In the genomic region with DNA sequence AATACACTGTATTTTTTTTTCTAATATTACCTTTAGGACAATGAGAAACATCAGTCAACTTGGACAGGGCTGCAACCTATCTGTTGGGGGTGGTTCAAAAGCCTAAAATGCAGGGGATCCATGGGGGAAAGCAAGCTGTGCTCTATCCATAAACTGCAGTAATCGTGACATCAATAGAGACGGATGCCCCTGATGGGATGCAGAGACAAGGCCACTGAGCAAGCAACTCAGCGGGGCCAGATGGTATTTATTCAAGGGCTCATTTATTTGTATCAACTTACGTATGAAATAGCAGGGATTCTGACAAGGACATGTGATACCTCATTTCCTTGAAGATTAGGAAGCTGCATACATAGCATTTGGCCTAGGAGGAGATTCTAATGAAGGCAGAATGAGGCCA, we compare ENCODE assay signal across 21 mouse cellular contexts.
DNase-seq lines count a peak whose midpoint lies in the region; ATAC-seq and TF ChIP-seq lines count a peak whose summit lies in the region.
"Had no signal": no experiment of that assay in that cellular context is flagged by ENCODE, and none has a peak within 500 bp of the region (broad histone marks: within the 10 kb centered on the region; RNA-seq: fewer than 3 reads in every experiment).

No protein-coding gene starts in this region.

- no peak overlapping the region for H3K4me3 ChIP-seq in hindbrain, embryonic 14.5 days (replicated peaks; ENCODE audit: low read length)
- no peak overlapping the region for H3K4me3 ChIP-seq in hindbrain, embryonic 10.5 days
- no peak overlapping the region for H3K4me3 ChIP-seq in embryonic facial prominence, embryonic 11.5 days (ENCODE audit: low read depth, low read length)
- no peak overlapping the region for H3K4me3 ChIP-seq in layer of hippocampus, adult 2 months
- H3K4me3 ChIP-seq: erythroblast, embryonic 14.5 days had no signal

- H3K9me3 ChIP-seq in hindbrain, embryonic 14.5 days (ENCODE audit: control insufficient read depth, low read length): no peaks in the 10 kb centered on the region
- no peaks in the 10 kb centered on the region for H3K9me3 ChIP-seq in hindbrain, embryonic 10.5 days
- no peaks in the 10 kb centered on the region for H3K9me3 ChIP-seq in embryonic facial prominence, embryonic 11.5 days (replicated peaks; ENCODE audit: control insufficient read depth, low read length)

- no peak for TF ChIP-seq POLR2A in brain, embryonic 14.5 days (IDR thresholded peaks at IDR 0.05; ENCODE audit: borderline replicate concordance, extremely low read depth, insufficient read depth, insufficient read length, poor library complexity, severe bottlenecking)

- H3K9ac ChIP-seq in hindbrain, embryonic 14.5 days: no peak overlapping the region
- no peak overlapping the region for H3K9ac ChIP-seq in embryonic facial prominence, embryonic 11.5 days (replicated peaks; ENCODE audit: low read length)
- H3K9ac ChIP-seq: forebrain, postnatal 0 days had no signal

- peak; percentile 57; the same call in 1 of the 2 replicates for ATAC-seq in hindbrain, embryonic 14.5 days (ENCODE audit: low FRiP score)
- ATAC-seq in embryonic facial prominence, embryonic 11.5 days (replicated peaks; ENCODE audit: insufficient number of reproducible peaks, low FRiP score, low TSS enrichment, low read depth): no peak
- ATAC-seq: forebrain, postnatal 0 days; intestine, embryonic 16.5 days; Patski had no signal

- no peak for DNase-seq in hindbrain, embryonic 14.5 days (ENCODE audit: low spot score)
- no peak for DNase-seq in hindbrain, embryonic 10.5 days (ENCODE audit: low spot score)
- DNase-seq in brain, embryonic 14.5 days (ENCODE audit: low read depth): peak; percentile 51
- peak; percentile 11 for DNase-seq in cerebellum, adult 9-11 months
- DNase-seq in embryonic facial prominence, embryonic 11.5 days (ENCODE audit: low spot score): peak; percentile 39
- DNase-seq in layer of hippocampus, adult 2 months (ENCODE audit: low spot score in 2 of 2): no peak
- DNase-seq in heart, postnatal 4 days: no peak
- DNase-seq: B cell, adult 2 months; forebrain, postnatal 0 days; gastrocnemius, postnatal 10 days; heart, postnatal 14 days; kidney, postnatal 10 days; liver; lung, adult 2 months; lung, postnatal 4 days; right cerebral cortex, adult 18-20 months; spleen, adult 18-20 months; thymus, postnatal 25 days had no signal

- no peaks in the 10 kb centered on the region for H3K36me3 ChIP-seq in hindbrain, embryonic 14.5 days (replicated peaks; ENCODE audit: control insufficient read depth, insufficient read depth)
- H3K36me3 ChIP-seq in hindbrain, embryonic 10.5 days: no peaks in the 10 kb centered on the region
- H3K36me3 ChIP-seq in embryonic facial prominence, embryonic 11.5 days (replicated peaks; ENCODE audit: control insufficient read depth, insufficient read depth, low read depth, low read length): no peaks in the 10 kb centered on the region

- H3K4me1 ChIP-seq in hindbrain, embryonic 14.5 days (replicated peaks; ENCODE audit: control insufficient read depth, insufficient read depth, low read length): no peaks in the 10 kb centered on the region
- H3K4me1 ChIP-seq in hindbrain, embryonic 10.5 days (replicated peaks): no peaks in the 10 kb centered on the region
- no peaks in the 10 kb centered on the region for H3K4me1 ChIP-seq in embryonic facial prominence, embryonic 11.5 days (ENCODE audit: control insufficient read depth, insufficient read depth, low read length)

- no peak for TF ChIP-seq CTCF in brain, embryonic 14.5 days (IDR thresholded peaks at IDR 0.05; ENCODE audit: borderline replicate concordance, extremely low read depth, insufficient read depth, insufficient read length)
- TF ChIP-seq CTCF in layer of hippocampus, adult 2 months (conservative IDR thresholded peaks at IDR 0.05): no peak

- H3K27me3 ChIP-seq in hindbrain, embryonic 14.5 days (ENCODE audit: control insufficient read depth, insufficient read depth, low read length): no peaks in the 10 kb centered on the region
- no peaks in the 10 kb centered on the region for H3K27me3 ChIP-seq in hindbrain, embryonic 10.5 days (ENCODE audit: insufficient read depth, poor library complexity, severe bottlenecking)
- no peaks in the 10 kb centered on the region for H3K27me3 ChIP-seq in embryonic facial prominence, embryonic 11.5 days (ENCODE audit: control insufficient read depth, insufficient read depth, low read length)
- H3K27me3 ChIP-seq: Patski had no signal

- H3K27ac ChIP-seq in hindbrain, embryonic 14.5 days: no peak overlapping the region
- H3K27ac ChIP-seq in hindbrain, embryonic 10.5 days: no peak overlapping the region
- H3K27ac ChIP-seq in embryonic facial prominence, embryonic 11.5 days (replicated peaks; ENCODE audit: low read depth, low read length): no peak overlapping the region
- no peak overlapping the region for H3K27ac ChIP-seq in layer of hippocampus, adult 2 months

- no peak overlapping the region for H3K4me2 ChIP-seq in hindbrain, embryonic 14.5 days (replicated peaks)
- no peak overlapping the region for H3K4me2 ChIP-seq in embryonic facial prominence, embryonic 11.5 days (ENCODE audit: low read depth, low read length)

- 49% methylated on average over 4 of the region's 4 CpGs for WGBS in hindbrain, embryonic 14.5 days
- WGBS in hindbrain, embryonic 10.5 days: 60% methylated on average over 4 of the region's 4 CpGs
- 34% methylated on average over 4 of the region's 4 CpGs for WGBS in embryonic facial prominence, embryonic 11.5 days

Comparison
In these comparisons a context has a peak if more than half of its experiments do, and no peak if none do; other contexts are left out.
1. DNase-seq: peak in brain, embryonic 14.5 days (single experiment), cerebellum, adult 9-11 months (single experiment) and embryonic facial prominence, embryonic 11.5 days (single experiment); none in hindbrain, embryonic 14.5 days (single experiment), hindbrain, embryonic 10.5 days (single experiment), layer of hippocampus, adult 2 months (0 of 2) and heart, postnatal 4 days (single experiment).